8 mouse cellular contexts compared by ENCODE assay signal in genomic region chr17:65536156-65536555, GRCm38 (mm10). TPM values are rescaled to one million over a fixed set of nuclear protein-coding genes. Genes with fewer than 3 reads are reported as not detected.
DNase-seq lines count a peak whose midpoint lies in the region; ATAC-seq and TF ChIP-seq lines count a peak whose summit lies in the region.

No protein-coding gene starts in this region.

- ATAC-seq in hematopoietic stem cell, adult 5-6 weeks (replicated peaks in 1 of 2; ENCODE audit: insufficient read depth in 1 of 2, low FRiP score in 2 of 2, low TSS enrichment in 1 of 2, low read depth in 1 of 2, poor library complexity in 2 of 2, severe bottlenecking in 2 of 2): peak; percentile 51 to 59; a peak in 1 of 4 replicates

- 33% methylated on average over 3 of the region's 3 CpGs for WGBS in spleen, adult 2 months

- peaks cover 2% of the 10 kb centered on the region; the same call in 1 of the 2 replicates for H3K27me3 ChIP-seq in spleen, adult 2 months (ENCODE audit: control insufficient read depth, insufficient read depth, low read length)

- no peak overlapping the region for H3K27ac ChIP-seq in gastrocnemius, adult 2 months
- no peak overlapping the region for H3K27ac ChIP-seq in spleen, adult 2 months (ENCODE audit: insufficient read depth, low read length)

- intact Hi-C loops in gastrocnemius, adult 2 months (cut with DNase I): no loop called here
- intact Hi-C loops in gastrocnemius, postnatal 14 days (cut with DNase I; ENCODE audit: low total_unique reads): no loop called here

- peak; percentile 47 for DNase-seq in gastrocnemius, adult 2 months
- no peak for DNase-seq in gastrocnemius, postnatal 14 days
- DNase-seq in spleen, adult 2 months (ENCODE audit: low read depth in 1 of 2, low spot score in 2 of 2): peak in 1 of 2 experiments; percentile 15
- DNase-seq in spleen, postnatal 14 days (ENCODE audit: low spot score in 2 of 2): no peak
- DNase-seq in cerebellum, postnatal 14 days: peak; percentile 54 to 66
- peak; percentile 57 for DNase-seq in lung, postnatal 14 days
- DNase-seq in testis, postnatal 14 days (ENCODE audit: low spot score): peak; percentile 43

- TF ChIP-seq CTCF in gastrocnemius, adult 2 months (IDR thresholded peaks at IDR 0.05): peak; percentile 97; the same call in 1 of the 2 replicates
- peak; percentile 53; the same call in 1 of the 2 replicates for TF ChIP-seq CTCF in spleen, adult 2 months (IDR thresholded peaks at IDR 0.05; ENCODE audit: extremely low read depth, insufficient read depth, insufficient read length, insufficient replicate concordance)

- H3K4me1 ChIP-seq in spleen, adult 2 months (ENCODE audit: control insufficient read depth, insufficient read depth, insufficient read length): no peaks in the 10 kb centered on the region; the same call in 1 of the 2 replicates

- no peak overlapping the region for H3K4me3 ChIP-seq in gastrocnemius, adult 2 months
- H3K4me3 ChIP-seq in spleen, adult 2 months (ENCODE audit: extremely low read depth, insufficient read depth, insufficient read length): no peak overlapping the region

- H3K36me3 ChIP-seq in spleen, adult 2 months (ENCODE audit: control insufficient read depth, insufficient read depth, low read length): no peaks in the 10 kb centered on the region

- no peak for TF ChIP-seq POLR2A in spleen, adult 2 months (IDR thresholded peaks at IDR 0.05; ENCODE audit: low read depth, low read length)

RNA-seq across cellular contexts. Expression of gene Tmem232, which starts 4.4 kb away (rescaled TPM):
- 10 to 100 TPM; 14.0 to 16.5 TPM for total RNA-seq in gastrocnemius, adult 2 months (2021)
- 10 to 100 TPM; 11.0 to 11.6 TPM for total RNA-seq in gastrocnemius, postnatal 14 days (2021)
- polyA plus RNA-seq in spleen, adult 2 months (2012; rRNA removed): not detected in 2 replicates
- total RNA-seq in hematopoietic stem cell, adult 5-6 weeks (2017): not detected in 2 replicates

Comparison
In these comparisons a context has a peak if more than half of its experiments do, and no peak if none do; other contexts are left out.
1. DNase-seq: peak in gastrocnemius, adult 2 months (single experiment), cerebellum, postnatal 14 days (2 of 2), lung, postnatal 14 days (single experiment) and testis, postnatal 14 days (single experiment); none in gastrocnemius, postnatal 14 days (single experiment) and spleen, postnatal 14 days (0 of 2).
2. RNA of gene Tmem232, which starts 4.4 kb away (total RNA-seq): 14.0 to 16.5 TPM in gastrocnemius, adult 2 months and 11.0 to 11.6 TPM in gastrocnemius, postnatal 14 days; not detected in hematopoietic stem cell, adult 5-6 weeks; every median in the first group is over 10 times any median in the second.